Mouse (Mus musculus): ENCODE results near the gene Rbbp4. TPM values are rescaled to one million over a fixed set of nuclear protein-coding genes. Genes with fewer than 3 reads are reported as not detected.
"Not testable (repeated sequence)": the region's sequence is repeated elsewhere in the genome, so short reads cannot be mapped to it uniquely, and the experiment has no call there.

Gene Rbbp4
- polyA plus RNA-seq, 1 experiment from 2014 or later: 430 TPM

DNA sequence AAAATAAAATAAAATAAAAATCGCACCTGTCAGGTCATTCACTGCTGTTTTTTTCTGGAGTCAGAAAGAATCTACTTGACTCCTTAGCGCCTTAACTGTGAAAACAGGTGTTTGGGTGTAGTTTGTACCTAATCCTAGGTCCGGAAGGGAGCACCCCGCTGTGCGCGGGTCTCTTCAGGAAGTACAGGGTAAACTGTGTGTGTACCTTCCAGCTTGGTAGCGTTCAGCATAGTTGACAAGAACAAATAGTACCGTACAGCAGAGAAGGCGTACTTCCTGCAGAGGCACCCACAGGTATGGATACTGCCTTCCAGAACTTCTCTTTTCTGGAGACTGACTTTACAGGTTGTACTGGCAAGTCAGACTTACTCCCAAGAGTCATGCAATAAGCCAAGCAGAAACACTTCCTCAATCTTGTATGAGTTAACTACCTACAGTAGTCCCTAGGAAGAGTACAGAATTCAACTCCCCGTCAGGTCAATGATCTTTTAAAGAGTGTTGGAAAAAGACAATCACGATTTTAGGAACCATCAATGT, 39.1 kb upstream of the Rbbp4 start:
- Histone ChIP-seq H3K27ac (no peak overlapping the region), H3K9me3 (replicated peaks) (no peaks in the 10 kb centered on the region), H3K4me3 (replicated peaks) (no peak overlapping the region), H3K9ac (no peak overlapping the region), H3K36me3 (no peaks in the 10 kb centered on the region), H3K4me1 (peaks cover 35% of the 10 kb centered on the region), H3K4me2 (no peak overlapping the region), H3K27me3 (0 out of 2 replicates have a peak, but pooled peaks cover 4% of the 10 kb centered on the region)
- WGBS: 63% methylated on average over 11 of the region's 11 CpGs
- ATAC-seq (replicated peaks; ENCODE audit: low FRiP score): no peak

DNA sequence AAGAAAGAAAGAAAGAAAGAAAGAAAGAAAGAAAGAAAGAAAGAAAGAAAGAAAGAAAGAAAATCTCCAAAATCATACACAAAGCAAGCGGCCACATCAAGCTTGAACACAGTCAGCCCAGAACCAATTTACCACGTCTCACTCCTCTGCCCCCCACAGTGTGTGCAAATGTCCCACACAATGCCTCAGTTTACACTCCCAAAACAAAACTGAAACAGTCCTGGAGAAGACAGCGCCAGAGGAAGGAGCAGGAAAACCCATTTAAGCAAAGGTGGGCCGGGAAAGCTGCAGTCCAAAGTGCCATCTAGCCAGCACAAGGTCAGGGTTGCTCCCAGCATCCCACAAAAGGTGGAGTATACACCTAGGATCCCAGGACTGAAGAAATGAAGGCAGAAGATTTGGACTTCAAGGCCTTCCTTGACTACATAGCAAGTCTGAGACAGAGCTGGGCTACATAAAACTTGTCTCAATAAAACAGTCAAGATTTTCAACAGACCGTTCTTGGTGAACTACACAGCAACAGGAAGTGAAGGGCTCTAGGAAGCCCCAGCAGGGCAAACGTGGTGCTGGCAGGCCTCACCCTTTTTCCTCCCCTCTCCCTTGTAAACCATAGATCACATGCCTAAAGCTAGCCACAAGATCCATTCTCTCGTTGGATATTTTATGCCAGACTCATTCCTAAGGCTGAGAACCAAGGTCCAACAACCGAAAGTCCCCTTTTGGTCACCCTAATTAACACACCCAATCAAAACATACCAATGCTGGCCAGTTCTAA, 38.2 kb upstream of the Rbbp4 start:
- Histone ChIP-seq H3K4me2 (no peak overlapping the region), H3K36me3 (peaks cover 4% of the 10 kb centered on the region; the same call in 1 of the 2 replicates), H3K9ac (no peak overlapping the region), H3K27ac (no peak overlapping the region), H3K4me1 (peaks cover 32% of the 10 kb centered on the region), H3K27me3 (no peaks in the 10 kb centered on the region), H3K4me3 (replicated peaks) (no peak overlapping the region), H3K9me3 (replicated peaks) (no peaks in the 10 kb centered on the region)
- 45% methylated on average over 8 of the region's 8 CpGs for WGBS
- no peak for ATAC-seq (replicated peaks; ENCODE audit: low FRiP score)

DNA sequence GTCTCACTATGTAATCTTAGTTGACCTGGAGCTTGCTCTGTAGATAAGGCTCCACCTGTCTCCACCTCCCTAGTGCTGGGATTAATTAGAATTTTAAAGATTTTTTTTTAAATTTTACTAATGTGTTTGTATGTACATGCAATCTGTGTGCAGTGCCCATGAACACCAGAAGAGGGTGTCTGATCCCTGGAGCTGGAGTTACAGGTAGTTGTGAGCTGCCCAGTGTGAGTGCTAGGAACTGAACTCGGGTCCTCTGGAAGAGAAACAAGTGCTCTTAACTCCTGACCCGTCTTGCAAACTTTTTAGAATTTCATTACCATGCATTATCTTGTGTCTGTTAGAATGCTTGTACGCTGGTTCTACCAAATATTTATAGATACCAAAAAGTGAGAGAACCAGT, 36.2 kb upstream of the Rbbp4 start:
- peaks cover 15% of the 10 kb centered on the region for H3K36me3 ChIP-seq
- H3K27ac ChIP-seq: no peak overlapping the region
- H3K9ac ChIP-seq: no peak overlapping the region
- peaks cover 21% of the 10 kb centered on the region for H3K4me1 ChIP-seq
- H3K9me3 ChIP-seq (replicated peaks): no peaks in the 10 kb centered on the region
- no peak overlapping the region for H3K4me2 ChIP-seq
- 91% methylated on average over 3 of the region's 3 CpGs for WGBS
- no peak overlapping the region for H3K4me3 ChIP-seq (replicated peaks)
- no peaks in the 10 kb centered on the region for H3K27me3 ChIP-seq
- no peak for ATAC-seq (replicated peaks; ENCODE audit: low FRiP score)

DNA sequence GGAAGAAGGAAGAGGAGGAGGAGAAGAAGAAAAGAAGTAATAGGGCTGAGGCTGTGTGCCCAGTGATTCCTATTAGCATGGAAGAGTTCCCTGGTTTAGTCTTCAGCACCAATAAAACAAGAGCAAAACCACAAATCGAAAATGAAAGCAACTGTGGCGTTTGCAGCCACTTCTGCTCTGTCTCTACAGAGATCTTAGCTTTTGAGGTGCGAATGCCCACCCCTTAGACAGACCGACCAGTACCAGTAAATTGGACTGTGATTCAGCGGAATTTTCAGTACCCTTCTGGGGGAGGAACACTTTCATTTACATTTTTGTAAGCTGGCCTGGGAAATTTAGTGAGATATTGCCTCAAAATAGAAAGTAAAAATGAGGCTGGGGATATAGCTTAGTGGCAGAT, 30.1 kb upstream of the Rbbp4 start:
- H3K9ac ChIP-seq: no peak overlapping the region
- WGBS: 80% methylated on average over 5 of the region's 5 CpGs
- H3K9me3 ChIP-seq (replicated peaks): no peaks in the 10 kb centered on the region
- no peaks in the 10 kb centered on the region for H3K27me3 ChIP-seq
- no peak for ATAC-seq (replicated peaks; ENCODE audit: low FRiP score)
- no peak overlapping the region for H3K4me3 ChIP-seq (replicated peaks)
- H3K27ac ChIP-seq: no peak overlapping the region
- H3K4me2 ChIP-seq: no peak overlapping the region
- H3K4me1 ChIP-seq: 0 out of 2 replicates have a peak, but pooled peaks cover 2% of the 10 kb centered on the region
- peaks cover 32% of the 10 kb centered on the region for H3K36me3 ChIP-seq

DNA sequence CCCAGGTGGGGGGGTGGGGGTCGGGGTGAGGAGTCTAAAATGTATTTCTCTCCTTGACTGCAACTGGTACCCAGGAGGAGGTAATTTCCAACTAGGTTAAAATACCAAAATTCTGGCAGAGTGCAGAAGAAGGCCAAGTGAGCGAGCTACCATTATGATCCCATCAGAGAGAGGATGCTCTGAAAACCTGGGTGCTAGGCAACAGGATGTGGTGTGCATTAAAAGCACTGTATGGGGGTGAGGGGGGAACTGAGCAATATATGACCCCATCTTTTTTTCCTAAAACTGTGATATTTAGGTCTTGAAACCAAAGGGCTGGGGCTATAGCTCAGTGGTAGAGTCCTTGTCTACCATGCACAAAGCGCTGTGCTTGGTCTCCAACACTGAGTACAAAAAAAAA, 29.2 kb upstream of the Rbbp4 start:
- Histone ChIP-seq H3K27me3 (no peaks in the 10 kb centered on the region), H3K4me3 (replicated peaks) (no peak overlapping the region), H3K9me3 (replicated peaks) (no peaks in the 10 kb centered on the region), H3K27ac (no peak overlapping the region), H3K4me2 (no peak overlapping the region), H3K36me3 (peaks cover 41% of the 10 kb centered on the region), H3K4me1 (0 out of 2 replicates have a peak, but pooled peaks cover 2% of the 10 kb centered on the region), H3K9ac (no peak overlapping the region)
- no peak for ATAC-seq (replicated peaks; ENCODE audit: low FRiP score)
- WGBS: 83% methylated on average over 3 of the region's 3 CpGs

DNA sequence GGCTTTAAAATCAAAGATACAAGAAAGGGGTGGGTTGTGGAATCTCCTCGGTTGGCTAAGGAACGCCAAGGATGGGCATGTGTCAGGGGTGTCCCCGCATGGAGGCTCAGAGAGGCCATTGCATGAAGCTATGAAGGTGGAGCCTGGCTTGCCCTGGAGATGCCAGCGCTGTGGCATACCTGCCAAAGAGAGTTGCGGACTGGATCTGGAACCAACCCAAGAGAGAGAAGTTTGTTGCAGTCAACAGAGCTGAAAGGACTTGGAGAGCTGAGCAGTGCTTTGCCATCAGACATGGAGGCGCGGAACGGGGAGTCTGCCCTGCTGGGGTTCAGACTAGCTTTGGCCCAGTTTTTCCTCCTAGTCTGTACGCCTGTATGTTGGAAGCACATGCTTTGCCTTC, 28.3 kb upstream of the Rbbp4 start:
- H3K36me3 ChIP-seq: peaks cover 46% of the 10 kb centered on the region

DNA sequence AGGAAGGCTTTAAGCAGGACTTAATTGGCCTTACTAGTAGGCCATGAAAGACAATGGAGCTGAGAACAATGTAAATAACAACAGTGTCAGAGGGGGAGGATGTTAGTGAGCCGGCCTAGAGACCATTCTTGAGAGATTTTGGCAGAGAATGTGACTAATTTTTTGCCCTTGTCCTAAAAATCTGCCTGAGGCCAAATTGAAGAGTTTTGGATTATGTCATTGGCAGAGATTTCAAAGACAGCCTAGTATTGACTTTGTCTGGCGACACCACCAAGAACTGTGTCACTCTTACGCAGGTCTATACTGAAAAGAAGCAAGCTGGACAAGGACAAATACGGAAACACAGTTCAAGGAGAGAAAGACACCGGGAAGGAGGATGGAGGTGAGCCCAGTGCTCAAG, 27.6 kb upstream of the Rbbp4 start:
- H3K9ac ChIP-seq: no peak overlapping the region
- no peak for ATAC-seq (replicated peaks; ENCODE audit: low FRiP score)
- no peak overlapping the region for H3K4me2 ChIP-seq
- peaks cover 50% of the 10 kb centered on the region for H3K36me3 ChIP-seq
- WGBS: 85% methylated on average over 5 of the region's 5 CpGs
- H3K27me3 ChIP-seq: no peaks in the 10 kb centered on the region
- H3K4me3 ChIP-seq (replicated peaks): no peak overlapping the region
- 0 out of 2 replicates have a peak, but pooled peaks cover 3% of the 10 kb centered on the region for H3K4me1 ChIP-seq
- H3K27ac ChIP-seq: no peak overlapping the region
- H3K9me3 ChIP-seq (replicated peaks): no peaks in the 10 kb centered on the region

More for the DNA sequence above, 28.3 kb upstream of the Rbbp4 start:
- Histone ChIP-seq H3K9ac (no peak overlapping the region), H3K27ac (no peak overlapping the region), H3K9me3 (replicated peaks) (no peaks in the 10 kb centered on the region), H3K4me2 (no peak overlapping the region), H3K27me3 (no peaks in the 10 kb centered on the region), H3K4me1 (0 out of 2 replicates have a peak, but pooled peaks cover 2% of the 10 kb centered on the region), H3K4me3 (replicated peaks) (no peak overlapping the region)
- 93% methylated on average over 9 of the region's 9 CpGs for WGBS
- no peak for ATAC-seq (replicated peaks; ENCODE audit: low FRiP score)

DNA sequence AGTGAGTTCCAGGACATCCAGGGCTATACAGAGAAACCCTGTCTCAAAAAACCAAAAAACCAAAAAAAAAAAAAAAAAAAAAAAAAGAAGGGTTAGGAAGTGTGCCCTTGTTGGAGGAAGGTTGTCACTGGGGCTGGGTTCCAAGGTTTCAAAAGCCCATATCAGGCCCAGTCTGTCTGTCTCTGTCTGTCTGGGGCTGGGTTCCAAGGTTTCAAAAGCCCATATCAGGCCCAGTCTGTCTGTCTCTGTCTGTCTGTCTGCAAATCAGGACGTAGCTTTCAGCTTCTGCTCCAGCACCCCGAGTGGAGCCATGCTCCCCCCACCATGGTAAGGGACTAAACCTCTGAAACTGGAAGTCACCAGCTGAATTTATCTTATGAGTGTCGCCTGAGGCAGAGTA, 27.1 kb upstream of the Rbbp4 start:
- 91% methylated on average over 3 of the region's 3 CpGs for WGBS
- not testable (repeated sequence) for H3K27ac ChIP-seq; H3K4me2 ChIP-seq; H3K4me1 ChIP-seq; H3K9me3 ChIP-seq (replicated peaks); H3K9ac ChIP-seq; H3K27me3 ChIP-seq; H3K4me3 ChIP-seq (replicated peaks); ATAC-seq (replicated peaks; ENCODE audit: low FRiP score)
- H3K36me3 ChIP-seq: peaks cover 51% of the 10 kb centered on the region

DNA sequence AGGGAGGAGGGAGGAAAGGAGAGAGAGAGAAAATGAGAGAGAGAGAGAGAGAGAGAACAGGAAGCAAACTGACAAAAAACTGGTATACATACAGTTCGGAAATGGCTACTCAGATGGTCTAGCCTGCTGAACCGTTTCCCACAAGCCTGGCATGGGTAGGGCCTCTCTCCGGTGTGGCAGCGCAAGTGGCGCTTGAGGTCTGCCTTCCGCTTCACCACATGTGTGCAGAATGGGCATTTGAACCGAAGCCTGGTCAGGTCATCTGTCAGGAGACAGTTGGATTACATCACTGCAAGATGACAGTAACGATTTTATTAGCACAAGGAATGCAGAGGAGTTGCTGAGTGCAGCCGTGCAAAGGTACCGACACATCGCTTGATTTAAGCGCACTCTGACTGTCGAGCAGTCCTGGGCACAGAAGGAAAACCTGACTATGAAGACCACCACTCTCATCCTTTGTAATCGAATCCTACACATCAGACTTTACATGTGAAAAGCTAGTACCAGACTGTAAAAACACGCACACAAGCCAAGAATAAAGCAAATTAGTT, 22.5 kb upstream of the Rbbp4 start:
- ATAC-seq (replicated peaks; ENCODE audit: low FRiP score): peak; percentile 69
- peaks cover 75% of the 10 kb centered on the region for H3K36me3 ChIP-seq
- H3K27ac ChIP-seq: peak overlapping the region; percentile 49; the same call in 1 of the 2 replicates
- no peaks in the 10 kb centered on the region for H3K9me3 ChIP-seq (replicated peaks)
- WGBS: 48% methylated on average over 15 of the region's 15 CpGs
- no peak overlapping the region for H3K4me2 ChIP-seq
- 0 out of 2 replicates have a peak, but pooled peaks cover 3% of the 10 kb centered on the region for H3K4me1 ChIP-seq
- no peaks in the 10 kb centered on the region for H3K27me3 ChIP-seq
- no peak overlapping the region for H3K4me3 ChIP-seq (replicated peaks)
- no peak overlapping the region for H3K9ac ChIP-seq

DNA sequence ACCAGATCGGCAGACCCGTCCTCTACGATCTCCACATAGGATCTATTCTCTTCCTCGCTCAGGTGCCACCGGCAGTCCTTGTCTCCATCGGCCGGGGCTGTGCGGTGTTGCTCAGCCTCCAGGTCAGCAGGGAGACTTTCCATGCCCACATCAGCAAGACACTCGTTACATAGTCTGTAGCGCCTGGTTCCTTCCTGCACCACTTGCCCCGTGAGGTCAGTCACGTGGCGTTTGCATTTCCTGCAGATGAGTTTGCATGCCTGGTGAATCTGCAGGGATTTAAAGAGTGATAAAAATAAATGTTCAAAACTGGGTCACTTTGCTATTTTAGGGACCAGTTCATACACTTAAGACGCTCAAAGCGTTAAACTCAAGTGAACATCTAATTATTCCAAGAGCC, 19.1 kb upstream of the Rbbp4 start:
- Histone ChIP-seq H3K9me3 (replicated peaks) (no peaks in the 10 kb centered on the region), H3K4me1 (0 out of 2 replicates have a peak, but pooled peaks cover 3% of the 10 kb centered on the region), H3K9ac (no peak overlapping the region), H3K4me2 (no peak overlapping the region), H3K4me3 (replicated peaks) (no peak overlapping the region), H3K36me3 (peaks cover 72% of the 10 kb centered on the region), H3K27me3 (no peaks in the 10 kb centered on the region), H3K27ac (no peak overlapping the region)
- ATAC-seq (replicated peaks; ENCODE audit: low FRiP score): no peak
- 75% methylated on average over 15 of the region's 15 CpGs for WGBS

DNA sequence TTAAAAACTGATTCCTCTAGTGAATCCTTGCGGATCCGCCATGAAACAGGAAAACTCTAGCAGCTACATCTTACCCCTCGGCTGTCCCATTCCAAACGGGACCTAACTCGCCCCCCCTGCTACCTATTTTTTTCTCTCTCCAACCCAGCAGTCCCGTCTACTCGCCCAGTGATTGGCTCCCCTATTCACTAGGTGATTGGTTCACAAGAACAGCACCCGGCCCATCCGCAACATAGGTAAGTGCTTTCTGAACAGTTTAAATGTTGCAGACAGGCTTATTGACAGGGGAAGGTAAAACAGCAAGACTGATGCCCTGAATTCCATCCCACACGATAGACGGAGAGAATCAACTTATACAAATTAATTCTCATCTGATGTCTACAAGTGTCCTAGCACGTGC, 18.0 kb upstream of the Rbbp4 start:
- WGBS: 89% methylated on average over 12 of the region's 12 CpGs

DNA sequence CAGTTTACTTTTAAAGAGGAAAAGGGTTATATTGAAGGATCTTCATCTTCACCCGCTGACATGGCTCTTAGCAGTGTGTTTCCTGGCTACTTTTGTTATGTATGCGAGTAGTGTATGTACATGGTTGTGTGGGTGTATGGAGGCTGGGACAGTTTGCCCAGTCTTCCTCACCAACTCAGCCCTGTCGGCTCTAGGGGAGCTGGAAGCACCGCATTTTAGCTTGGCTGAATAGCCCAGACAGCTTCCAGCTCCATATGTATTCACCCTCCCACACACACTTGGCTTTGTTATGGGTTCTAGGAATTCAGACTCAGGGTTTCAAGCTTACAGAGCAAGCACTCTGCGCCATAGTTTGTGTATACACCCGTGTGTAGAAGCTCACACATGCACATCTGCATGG, 15.9 kb upstream of the Rbbp4 start:
- no peak overlapping the region for H3K4me2 ChIP-seq
- no peak overlapping the region for H3K27ac ChIP-seq
- H3K4me3 ChIP-seq (replicated peaks): no peak overlapping the region
- no peaks in the 10 kb centered on the region for H3K27me3 ChIP-seq
- H3K9ac ChIP-seq: no peak overlapping the region
- 73% methylated on average over 6 of the region's 6 CpGs for WGBS
- H3K9me3 ChIP-seq (replicated peaks): no peaks in the 10 kb centered on the region
- H3K36me3 ChIP-seq: peaks cover 58% of the 10 kb centered on the region
- ATAC-seq (replicated peaks; ENCODE audit: low FRiP score): no peak
- H3K4me1 ChIP-seq: no peaks in the 10 kb centered on the region

More for the DNA sequence above, 18.0 kb upstream of the Rbbp4 start:
- Histone ChIP-seq H3K9ac (no peak overlapping the region), H3K27ac (no peak overlapping the region), H3K36me3 (peaks cover 65% of the 10 kb centered on the region), H3K27me3 (no peaks in the 10 kb centered on the region), H3K4me1 (0 out of 2 replicates have a peak, but pooled peaks cover 3% of the 10 kb centered on the region), H3K9me3 (replicated peaks) (no peaks in the 10 kb centered on the region), H3K4me2 (no peak overlapping the region), H3K4me3 (replicated peaks) (no peak overlapping the region)
- no peak for ATAC-seq (replicated peaks; ENCODE audit: low FRiP score)
